Mouse (Mus musculus) kidney, postnatal 25 days (tissue): ENCODE data around the gene Rbms1.

ENCODE experiments used
- DNase-seq, 2 experiments: peaks; one replicate each; pipeline ENCODE4 v3.0.0; 2021; ENCODE audit warnings: mixed read lengths in 2 of 2

Gene Rbms1

DNA sequence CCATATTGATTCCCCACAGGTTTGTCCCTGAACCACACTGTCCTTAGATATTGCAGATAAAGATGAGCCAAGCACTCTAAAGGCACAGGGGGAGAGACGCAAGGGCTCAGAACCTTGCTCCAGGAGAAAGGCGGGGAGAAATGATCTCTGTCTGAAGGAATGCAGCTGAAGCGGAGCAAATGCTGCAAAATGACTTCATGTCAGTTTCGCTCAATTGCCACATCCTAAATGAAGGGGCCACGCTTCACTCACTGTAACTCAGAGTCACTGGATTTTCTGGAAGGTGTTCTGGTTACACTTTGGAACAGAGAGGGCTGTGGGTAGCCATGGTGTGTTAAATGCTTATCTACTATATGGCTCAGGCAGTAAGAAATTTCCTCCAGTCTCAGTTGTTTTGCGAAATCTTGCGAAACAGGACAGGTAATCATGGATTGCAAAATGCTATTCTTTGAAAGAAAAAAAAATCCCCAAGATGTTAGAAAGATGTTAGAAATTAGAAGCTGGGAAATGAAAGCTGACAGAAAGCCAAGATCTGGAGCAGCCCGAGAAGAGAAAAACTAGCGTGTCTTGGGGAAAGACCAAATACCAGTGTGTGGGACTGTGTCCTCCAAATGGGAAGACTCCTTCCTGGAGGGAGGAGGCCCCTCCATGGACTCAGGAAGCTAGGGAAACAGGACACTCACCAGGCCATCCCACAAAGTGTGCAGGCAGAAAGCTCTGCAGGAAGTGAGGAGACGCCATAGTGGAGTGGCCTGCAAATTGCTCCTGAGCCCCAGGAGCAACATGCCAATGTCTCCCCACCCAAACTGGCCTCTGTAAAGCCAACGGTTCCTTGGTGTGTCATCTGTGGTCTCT, 155.4 kb downstream of the Rbms1 start:
- DNase-seq: peak in 1 of 2 experiments; percentile 41

DNA sequence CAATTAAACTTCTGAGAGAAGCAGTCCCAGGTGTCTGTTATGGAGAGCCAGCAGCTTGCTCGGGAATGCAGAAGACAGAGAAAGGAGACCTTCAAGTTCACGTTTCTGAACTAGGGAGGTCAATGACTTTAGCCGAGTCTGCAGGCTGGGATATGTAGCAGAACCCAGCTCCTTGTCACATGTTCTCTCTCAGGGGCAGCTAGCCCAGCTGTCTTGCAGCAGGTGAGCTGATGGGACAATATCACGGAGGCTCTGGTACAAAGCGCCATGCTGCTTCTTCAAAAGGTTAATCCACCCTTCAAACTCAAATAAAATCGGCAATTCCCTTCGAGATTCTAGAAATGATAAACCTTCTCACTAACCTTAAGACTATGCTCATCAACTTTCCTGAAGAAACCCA, 158.2 kb downstream of the Rbms1 start:
- DNase-seq: no peak

DNA sequence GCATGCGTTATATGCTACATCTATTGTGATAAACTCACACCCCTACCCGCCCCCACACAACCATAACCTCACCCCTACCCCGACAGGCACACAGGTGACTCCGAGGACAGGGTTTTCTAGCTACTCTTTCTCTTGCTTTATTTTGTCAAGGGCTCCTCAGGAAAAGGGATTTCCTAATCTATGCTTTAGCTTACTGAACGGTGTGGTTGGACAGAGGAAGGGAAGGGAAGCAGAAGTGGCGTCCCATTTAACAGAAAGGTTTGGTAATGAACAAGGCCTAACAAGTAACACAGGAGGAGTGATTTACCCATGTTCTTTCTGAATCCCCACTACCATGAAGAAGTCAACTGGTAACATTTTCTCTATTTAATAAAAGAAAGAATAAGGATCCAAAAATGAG, 159.6 kb downstream of the Rbms1 start:
- DNase-seq: no peak

DNA sequence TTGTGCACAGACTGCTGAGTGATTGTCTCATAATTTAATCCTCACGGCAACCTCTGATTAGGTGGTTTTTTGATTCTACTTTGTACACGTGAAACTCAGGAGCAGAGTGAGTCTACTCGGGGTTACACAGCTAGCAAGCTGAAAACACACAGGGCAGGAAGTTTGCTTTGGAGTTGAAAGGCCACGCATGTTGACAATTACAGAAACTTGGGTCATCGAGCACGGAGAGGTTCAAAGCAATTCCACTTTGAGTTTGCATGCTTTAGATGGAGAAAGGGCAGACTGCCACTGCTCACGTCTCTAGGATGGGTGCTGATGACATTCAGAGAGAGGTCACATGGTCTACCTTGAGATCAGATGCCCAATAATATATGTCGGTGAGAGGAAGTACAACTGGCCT, 160.2 kb downstream of the Rbms1 start:
- DNase-seq: no peak

DNA sequence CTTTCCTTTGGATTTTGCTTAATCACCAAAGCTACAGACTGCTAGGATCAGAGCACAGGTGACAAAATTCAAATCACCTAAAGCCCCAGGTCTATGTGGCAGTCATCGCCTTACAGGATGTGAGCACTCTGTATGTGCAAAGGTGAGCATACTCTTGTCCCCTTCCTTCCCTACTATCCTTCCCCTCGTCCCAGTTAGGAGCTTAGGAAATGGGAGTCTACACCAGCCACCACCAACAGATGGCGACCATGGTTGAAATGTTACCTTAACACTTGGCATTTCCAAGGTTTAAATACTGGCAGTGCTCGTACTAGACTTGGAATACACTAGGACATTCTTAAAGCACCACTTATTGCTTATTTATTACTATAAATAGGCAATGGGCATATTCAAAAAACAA, 160.8 kb downstream of the Rbms1 start:
- peak; percentile 46 to 72 for DNase-seq

DNA sequence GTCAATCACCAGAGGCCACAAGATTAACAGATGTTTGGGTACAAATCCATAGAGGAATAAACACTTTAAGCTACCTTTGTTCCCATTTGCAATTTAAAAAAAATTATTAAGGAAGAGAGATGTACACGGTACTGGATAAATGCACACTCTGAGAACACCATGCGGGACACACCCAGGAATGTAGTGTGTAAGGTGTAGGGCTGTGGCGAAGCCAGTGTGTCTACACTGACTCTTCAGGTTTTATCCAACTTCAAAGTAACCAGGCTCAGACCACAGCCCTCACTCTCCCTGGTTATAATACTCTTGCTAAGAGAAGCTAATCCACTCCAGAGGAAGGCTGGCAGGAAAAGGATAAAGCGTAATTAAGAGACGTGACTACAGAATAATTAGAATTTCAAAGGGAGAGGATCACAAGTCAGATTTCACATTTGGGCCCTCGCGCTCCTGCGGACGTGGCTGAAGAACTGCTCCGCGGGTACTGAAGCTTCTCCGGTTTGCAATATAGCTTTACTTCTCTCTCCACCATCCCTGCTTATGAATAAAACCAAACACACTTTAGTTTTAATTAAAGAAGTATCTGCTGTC, 161.3 kb downstream of the Rbms1 start:
- no peak for DNase-seq

DNA sequence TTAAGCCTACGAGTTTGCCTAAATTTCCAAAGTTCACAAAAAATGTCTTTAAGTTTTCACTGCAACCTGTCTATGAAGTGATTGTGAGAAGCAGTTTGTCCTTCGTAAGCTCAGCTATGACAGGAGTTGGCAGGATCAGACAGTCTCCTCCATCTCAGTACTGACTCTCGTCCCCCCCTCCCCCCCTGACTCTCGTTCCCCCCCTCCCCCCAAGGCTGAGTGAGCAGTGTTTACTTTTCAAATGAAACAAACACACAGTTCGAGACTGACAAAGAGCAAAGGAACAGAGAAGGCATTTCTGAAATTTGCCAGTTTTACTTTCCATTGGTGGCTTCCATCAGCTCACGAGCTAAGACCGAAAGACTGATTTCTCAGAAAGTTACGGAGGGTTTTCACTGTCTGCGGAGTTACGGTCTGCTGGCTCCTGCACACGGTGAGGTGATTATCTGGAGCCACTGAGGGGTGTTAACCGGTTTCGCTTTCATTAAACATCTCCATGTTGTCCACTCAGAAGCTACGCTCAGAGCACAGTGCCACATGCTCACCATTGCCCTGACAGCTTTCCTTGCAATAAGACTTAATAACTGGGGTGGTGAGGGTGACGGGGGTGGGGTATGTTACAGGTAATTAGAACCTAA, 162.0 kb downstream of the Rbms1 start:
- DNase-seq: no peak

DNA sequence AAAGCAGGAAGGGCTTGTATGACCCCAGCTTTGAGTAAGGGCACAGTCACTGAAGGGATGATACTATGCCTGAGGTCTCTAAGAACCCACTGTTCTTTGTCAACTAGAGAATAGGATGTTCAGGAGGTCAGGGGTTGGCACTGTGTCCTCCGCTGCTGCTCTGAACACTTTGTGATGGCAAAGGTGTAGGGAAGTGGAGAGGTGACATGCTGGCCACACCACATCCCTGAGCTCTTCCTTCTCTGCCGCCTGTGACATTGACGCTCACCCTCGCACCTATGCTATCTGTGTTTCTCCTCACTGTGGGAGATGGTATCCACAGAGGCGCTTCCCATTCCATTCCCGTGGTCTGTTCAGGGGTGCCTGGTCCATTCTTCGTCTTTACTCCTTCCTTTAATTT, 163.2 kb downstream of the Rbms1 start:
- no peak for DNase-seq

DNA sequence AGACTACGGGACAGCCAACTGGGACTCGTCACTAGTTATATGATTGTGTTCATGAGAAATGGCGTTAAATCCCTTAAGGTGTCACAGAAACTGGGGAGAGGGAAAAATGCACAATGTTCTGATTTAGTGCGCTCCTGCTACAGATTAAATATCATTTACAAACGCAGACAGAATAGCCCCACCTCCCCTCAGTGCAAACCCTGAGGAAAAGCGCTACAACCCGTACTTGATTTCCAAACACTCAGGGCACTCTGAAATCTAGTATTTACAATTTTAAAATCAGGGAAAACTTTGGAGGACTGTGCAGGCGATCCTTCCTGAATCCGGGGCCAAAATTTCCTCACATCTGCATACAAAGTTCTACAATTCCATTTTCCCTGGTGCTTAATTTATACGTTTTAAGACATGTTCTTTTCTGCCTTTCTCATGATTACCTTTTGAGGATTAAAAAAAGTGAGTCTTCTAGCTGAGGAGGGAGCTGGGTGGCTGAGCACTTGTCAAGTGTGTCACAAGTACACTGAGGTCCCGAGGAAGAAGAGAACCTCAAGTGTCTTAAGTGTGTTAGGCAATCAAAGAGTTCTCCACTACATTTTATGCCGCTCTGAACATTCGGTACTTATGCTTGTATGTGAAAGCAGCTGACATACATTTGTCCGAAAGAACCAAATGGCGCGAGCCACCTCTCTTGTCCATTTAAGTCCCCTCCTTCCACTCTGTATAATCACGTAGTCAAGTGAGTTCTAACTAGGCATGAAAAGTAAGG, 164.0 kb downstream of the Rbms1 start:
- DNase-seq: no peak

DNA sequence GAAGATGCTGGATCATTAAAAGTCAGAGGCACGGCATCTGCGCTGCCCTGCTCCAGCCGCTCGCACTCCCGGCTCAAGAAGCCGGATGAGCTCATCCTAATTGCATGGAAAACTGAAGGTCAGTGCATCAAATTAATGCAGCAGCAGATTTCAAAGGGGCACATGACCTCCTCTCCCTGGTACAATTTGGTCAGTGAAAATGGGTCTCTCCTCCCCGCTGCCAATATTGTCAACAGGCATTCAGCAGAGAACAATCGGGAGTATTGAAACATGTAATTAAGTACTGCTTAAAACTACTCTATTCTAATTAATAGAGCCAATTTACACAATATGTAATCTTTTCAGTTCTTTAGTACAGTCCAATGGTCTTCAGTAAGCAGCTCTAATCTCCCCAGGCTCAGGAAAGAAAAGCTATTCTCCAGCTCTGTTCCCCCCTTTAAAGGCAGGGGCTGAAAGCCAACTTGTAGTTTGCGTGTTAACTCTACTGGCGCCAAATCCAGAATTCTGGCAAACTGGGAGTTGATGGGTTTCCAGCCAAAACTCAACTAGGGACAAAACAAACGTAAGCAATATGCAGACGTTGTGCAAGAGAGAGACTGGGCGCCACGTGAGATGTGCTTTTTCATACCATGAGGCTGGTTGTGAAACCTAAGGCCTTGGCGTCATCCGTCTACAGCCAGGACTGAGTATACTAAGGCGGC, 165.9 kb downstream of the Rbms1 start:
- peak in 1 of 2 experiments; percentile 35 for DNase-seq

DNA sequence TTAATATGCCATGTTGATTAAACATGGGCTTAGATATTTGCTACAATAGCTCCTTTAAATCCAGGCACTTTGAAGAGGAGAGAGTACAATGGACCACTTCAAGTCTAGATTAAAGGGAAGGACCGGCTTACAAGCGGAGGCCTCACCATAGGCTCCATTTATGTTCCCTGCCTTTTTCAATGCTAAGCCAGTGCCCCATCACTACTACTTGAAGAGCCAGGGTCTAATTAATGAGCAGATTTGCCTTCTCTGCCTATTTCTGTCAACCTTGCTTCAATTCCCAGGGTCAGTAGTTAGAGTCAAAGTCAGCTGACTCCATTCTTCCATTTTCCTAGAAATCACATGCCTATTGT, 166.4 kb downstream of the Rbms1 start:
- DNase-seq: no peak

DNA sequence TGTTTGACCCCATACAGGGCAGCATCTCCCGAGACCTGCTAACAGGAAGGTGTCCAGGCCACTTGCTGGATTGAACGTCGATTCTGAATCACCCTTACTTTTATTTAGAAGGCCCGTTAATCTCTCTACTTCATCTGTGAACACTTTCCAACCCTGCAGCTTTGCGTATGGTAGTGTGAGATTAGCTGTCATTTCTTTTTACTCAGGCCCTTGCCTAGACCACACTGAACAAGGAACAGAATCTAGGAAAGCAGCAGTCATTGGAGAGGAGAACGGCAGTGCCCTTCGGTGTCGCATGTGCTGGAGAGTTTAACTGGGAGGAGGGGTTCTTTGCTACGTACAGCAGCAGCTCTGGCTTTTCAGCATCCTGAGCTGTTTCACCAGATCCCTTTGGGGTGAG, 167.1 kb downstream of the Rbms1 start:
- DNase-seq: no peak

DNA sequence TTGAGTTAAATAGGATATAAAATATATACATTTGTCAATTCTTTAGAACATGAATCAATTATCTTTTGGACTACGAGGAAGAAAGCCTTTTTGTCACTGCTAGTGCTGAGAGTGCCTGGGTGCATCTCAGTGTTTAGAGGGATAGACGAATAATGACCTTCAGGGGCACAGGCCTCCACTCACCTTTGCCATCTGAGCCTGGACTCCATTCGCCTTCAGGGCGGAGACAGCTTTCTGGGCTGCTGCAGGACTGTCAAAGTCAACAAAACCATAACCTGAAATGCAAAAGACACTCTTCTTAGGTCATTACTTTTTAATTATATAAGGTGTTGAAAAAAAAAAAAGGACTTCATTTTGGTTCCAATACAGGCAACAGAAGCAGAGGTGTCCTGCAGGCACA, 170.5 kb downstream of the Rbms1 start:
- DNase-seq: no peak

DNA sequence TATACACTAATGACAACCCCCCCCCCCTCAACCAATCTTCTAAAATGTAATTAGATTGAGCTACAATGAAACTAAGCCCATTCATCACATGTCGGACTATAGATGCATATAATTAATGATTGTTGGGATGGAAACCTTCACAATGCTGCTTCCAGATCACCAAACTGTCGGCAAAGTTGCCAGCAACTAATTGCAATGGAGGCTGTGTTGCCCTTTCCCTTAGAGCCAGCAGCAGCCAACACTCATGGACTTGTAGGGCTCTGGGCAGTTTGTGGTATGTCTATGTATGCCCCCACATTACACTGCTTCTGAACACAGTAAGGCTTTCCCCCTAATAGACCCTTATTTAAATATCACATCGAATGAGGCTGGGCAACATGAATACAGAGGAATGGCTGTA, 173.9 kb downstream of the Rbms1 start:
- DNase-seq: no peak

DNA sequence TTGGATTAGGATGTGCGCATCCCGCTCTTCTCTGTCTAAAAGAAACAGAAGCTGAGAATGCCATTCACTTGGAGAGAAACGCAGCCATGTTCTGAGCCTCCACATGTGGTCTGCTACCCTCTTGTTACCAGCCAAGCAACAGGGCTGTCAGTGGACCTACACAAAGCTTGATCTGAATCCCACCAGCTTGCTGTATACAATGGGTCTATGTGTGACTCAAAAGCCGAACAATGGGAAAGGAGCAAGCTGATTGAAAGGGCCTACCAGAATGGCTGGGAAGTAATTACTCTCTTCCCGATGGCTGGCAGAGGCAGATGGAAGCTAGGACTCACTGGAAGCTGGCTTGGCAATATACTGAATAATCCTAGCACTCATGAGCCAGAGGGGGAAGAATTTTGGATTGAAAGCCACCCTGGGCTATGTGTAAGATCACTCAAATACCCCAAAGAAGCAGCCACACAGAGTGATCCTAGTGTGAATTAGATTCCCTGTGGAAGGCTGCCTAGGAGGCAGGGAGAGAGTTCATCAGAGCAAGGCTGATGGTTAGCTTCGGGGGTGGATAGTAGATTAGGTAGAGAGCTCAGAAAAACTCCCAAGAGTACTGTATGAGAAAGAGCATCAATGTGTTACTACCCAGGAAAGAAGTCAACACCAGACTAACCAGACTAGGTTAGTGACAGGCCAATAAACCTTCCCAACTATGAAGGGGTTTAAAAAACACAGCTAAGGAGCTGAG, 174.7 kb downstream of the Rbms1 start:
- DNase-seq: no peak

DNA sequence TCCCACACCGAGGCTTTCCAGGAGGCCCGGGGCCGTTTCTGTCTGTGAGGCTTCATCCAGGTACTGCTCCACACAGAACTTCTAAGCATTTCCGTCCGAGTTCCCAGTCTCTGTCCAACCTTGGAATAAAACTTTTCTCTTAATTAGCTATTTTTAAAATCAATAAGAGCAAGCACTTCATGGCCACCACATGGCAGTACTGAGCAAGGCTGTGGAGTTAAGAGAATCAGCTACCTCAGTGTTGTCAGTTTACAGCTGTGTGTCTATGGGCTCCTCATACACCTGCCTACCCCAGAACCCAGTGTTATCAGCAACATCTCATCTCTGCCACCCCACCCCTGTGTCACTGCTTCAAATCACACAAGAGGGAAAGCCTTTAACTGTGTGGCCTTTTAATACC, 175.9 kb downstream of the Rbms1 start:
- DNase-seq: no peak

DNA sequence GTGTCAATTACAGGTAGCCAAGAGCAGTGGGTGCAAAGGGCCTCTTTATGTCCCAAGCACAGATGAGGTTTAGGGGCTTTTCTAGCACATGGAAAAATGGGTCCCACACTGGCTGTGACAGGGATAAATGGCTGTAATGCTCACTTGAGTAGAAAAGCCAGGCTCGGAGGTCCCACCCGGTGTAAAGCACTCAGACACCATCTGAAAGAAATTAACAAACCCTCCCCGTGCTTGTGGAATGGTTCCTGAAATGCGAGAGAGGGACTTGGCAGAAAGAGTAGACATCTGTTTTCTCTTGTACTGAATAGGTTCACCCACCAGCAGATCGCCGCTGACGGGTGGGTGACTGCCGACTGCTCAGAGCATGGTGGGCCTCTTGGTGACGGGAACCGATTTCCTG, 176.7 kb downstream of the Rbms1 start:
- no peak for DNase-seq

DNA sequence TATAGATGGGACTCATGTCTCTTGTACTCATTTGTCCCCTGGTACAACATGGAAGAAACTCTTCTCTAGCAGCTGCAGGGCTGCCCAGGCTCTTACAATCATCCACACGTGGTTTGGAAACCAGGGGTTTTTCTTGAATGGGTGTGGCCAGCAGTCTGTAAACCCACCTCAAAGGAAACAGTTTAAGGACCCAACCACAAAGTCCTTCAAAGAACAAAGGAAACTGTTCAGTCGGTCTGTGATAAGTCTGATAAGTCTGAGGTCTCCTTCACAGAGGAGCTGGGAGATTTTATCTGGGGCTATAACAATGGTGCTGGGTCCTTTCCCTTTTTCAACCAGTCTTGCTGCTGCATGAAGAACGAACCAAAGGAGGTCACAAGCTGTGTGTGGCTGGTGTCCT, 188.5 kb downstream of the Rbms1 start:
- no peak for DNase-seq

DNA sequence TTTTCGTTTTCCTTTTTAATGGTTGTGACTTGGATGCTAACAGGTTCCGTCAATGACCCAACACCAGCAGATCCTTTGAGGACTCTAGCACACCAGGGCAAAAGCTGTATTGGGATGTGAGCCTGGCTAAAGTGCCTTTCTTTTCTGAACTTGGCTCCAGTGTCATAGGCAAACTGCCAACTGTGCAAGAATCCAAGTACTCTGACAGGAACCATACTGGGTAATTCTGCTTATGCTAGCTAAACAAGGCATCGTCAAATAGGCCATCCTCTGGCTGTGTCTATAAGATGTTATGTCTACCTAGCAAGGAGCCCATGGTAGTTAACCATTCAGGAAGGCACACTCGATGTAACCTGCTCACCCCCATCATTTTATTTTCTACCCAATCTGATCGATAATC, 189.4 kb downstream of the Rbms1 start:
- DNase-seq: peak; percentile 83 to 85

DNA sequence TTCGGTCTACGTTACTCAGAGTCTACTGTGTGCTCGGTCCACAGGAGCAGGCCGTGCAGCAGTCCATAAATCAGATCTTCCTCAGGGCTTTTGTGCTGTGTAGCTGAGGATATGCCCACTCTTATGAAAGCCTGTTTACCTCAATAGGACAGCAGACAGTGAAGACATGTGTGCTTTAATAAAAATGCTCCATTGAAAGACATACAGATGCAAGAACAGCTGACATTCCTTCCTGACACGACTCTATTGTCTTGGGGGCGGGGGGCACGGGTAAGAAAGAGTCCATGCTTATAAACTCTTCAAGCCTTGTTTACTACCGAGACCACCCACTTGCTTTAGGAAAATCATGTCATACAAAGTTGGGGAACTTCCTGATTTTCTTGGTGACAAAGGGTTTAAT, 196.6 kb downstream of the Rbms1 start:
- no peak for DNase-seq

DNA sequence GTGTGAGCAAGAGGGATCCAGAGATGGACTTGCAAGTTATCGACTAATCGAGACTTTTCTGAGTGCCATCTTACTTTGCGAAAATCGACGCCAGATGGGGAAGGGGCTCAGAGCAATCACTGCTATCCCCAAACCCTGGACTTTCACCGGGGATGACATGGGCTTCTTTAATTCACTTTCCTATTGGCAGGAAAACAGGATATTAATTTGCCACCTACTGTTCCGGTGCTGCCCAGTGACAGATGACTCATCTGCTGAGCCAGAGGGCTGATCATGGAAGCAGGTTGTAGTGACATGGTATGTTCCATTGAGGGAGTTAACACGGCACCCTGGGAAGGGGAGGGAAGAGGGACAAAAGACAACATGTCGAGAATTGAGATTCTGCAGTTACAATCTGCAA, 206.8 kb downstream of the Rbms1 start:
- DNase-seq: no peak

DNA sequence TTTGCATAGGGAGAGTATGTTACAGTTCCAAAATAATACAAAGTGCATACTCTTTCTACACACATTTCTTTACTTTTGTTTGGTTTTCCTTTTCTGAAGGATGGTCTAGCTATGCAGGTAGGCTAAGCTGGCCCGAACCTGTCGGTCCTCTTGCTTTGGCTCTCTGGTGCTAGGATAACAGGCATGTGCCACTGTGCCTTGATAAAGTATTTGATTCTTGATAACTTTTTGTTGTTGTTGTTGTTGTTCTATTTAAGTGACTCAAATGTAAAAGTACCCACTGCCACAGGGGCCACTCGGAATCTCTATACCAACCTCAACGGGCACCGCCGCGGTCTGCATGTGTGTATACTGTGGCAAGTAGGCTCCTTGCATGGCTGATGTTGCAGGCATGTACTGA, 207.9 kb downstream of the Rbms1 start:
- no peak for DNase-seq
